ENCODE assay signal across 7 mouse cellular contexts in genomic region chr11:76945386-76946202, GRCm38 (mm10). TPM values are rescaled to one million over a fixed set of nuclear protein-coding genes. Genes with fewer than 3 reads are reported as not detected.
DNase-seq lines count a peak whose midpoint lies in the region; ATAC-seq lines count a peak whose summit lies in the region.

No protein-coding gene starts in this region.

- H3K4me2 ChIP-seq in intestine, embryonic 16.5 days (ENCODE audit: low read depth, low read length): peak overlapping the region; percentile 89
- H3K4me2 ChIP-seq in midbrain, embryonic 11.5 days: peak overlapping the region; percentile 75

- no peaks in the 10 kb centered on the region for H3K36me3 ChIP-seq in intestine, embryonic 16.5 days (ENCODE audit: control insufficient read depth, insufficient read depth, low read length)
- no peaks in the 10 kb centered on the region for H3K36me3 ChIP-seq in midbrain, embryonic 11.5 days (ENCODE audit: control insufficient read depth, insufficient read depth, low read length)

- under 1% methylated on average over 58 of the region's 58 CpGs for whole genome bisulfite sequencing in intestine, embryonic 16.5 days
- WGBS in midbrain, embryonic 11.5 days: under 1% methylated on average over 58 of the region's 58 CpGs

- H3K4me3 ChIP-seq in intestine, embryonic 16.5 days (ENCODE audit: low read length): peak overlapping the region; percentile 85
- peak overlapping the region; percentile 96 for H3K4me3 ChIP-seq in midbrain, embryonic 11.5 days (ENCODE audit: low read depth, low read length)

- H3K27me3 ChIP-seq in intestine, embryonic 16.5 days (replicated peaks; ENCODE audit: control insufficient read depth, insufficient read depth, low read length): no peaks in the 10 kb centered on the region
- no peaks in the 10 kb centered on the region for H3K27me3 ChIP-seq in midbrain, embryonic 11.5 days (ENCODE audit: control insufficient read depth, insufficient read depth, low read length)

- DNase-seq in adrenal gland, adult 18-20 months (ENCODE audit: low spot score in 2 of 2): peak; percentile 96
- DNase-seq in embryo, embryonic 11 days: peak; percentile 95
- peak; percentile 91 to 92 for DNase-seq in gastrocnemius, postnatal 36 days
- DNase-seq in left cerebral cortex, postnatal 36 days (ENCODE audit: low spot score in 2 of 2): peak; percentile 93
- DNase-seq in midbrain, embryonic 11.5 days (ENCODE audit: low spot score, missing footprints): peak; percentile 99
- peak; percentile 75 for DNase-seq in skeletal muscle tissue, adult 2 months (ENCODE audit: low read depth, low spot score)

- peak; percentile 97 for ATAC-seq in intestine, embryonic 16.5 days
- ATAC-seq in midbrain, embryonic 11.5 days (ENCODE audit: low FRiP score): peak; percentile 95

- peaks cover 9% of the 10 kb centered on the region for H3K4me1 ChIP-seq in intestine, embryonic 16.5 days (ENCODE audit: control insufficient read depth, insufficient read depth, low read length)
- peaks cover 5% of the 10 kb centered on the region for H3K4me1 ChIP-seq in midbrain, embryonic 11.5 days (ENCODE audit: control insufficient read depth, insufficient read depth, low read length)

- peak overlapping the region; percentile 80 for H3K27ac ChIP-seq in intestine, embryonic 16.5 days (ENCODE audit: low read length)
- peak overlapping the region; percentile 51; the same call in 1 of the 2 replicates for H3K27ac ChIP-seq in midbrain, embryonic 11.5 days (ENCODE audit: low read depth, low read length)

- intact Hi-C loops in gastrocnemius, postnatal 36 days (cut with DNase I): no loop called here
- intact Hi-C loops in left cerebral cortex, postnatal 36 days (cut with DNase I): loop anchor here (5.0 kb wide), 1 partner anchor 98 kb away; the partner anchor contains the start of gene Cpd

- H3K9me3 ChIP-seq in intestine, embryonic 16.5 days (ENCODE audit: control insufficient read depth, low read length): no peaks in the 10 kb centered on the region
- H3K9me3 ChIP-seq in midbrain, embryonic 11.5 days (ENCODE audit: control insufficient read depth, low read length): no peaks in the 10 kb centered on the region

- peak overlapping the region; percentile 85 for H3K9ac ChIP-seq in intestine, embryonic 16.5 days (ENCODE audit: low read depth, low read length)
- peak overlapping the region; percentile 89 for H3K9ac ChIP-seq in midbrain, embryonic 11.5 days (ENCODE audit: low read length)

RNA-seq across cellular contexts. Expression of gene Blmh, which starts 21.0 kb away (rescaled TPM):
- total RNA-seq in adrenal gland, adult 18-20 months (2021): 10 to 100 TPM; 40.3 to 47.8 TPM
- total RNA-seq in gastrocnemius, postnatal 36 days (2021): 10 to 100 TPM; 29.6 to 33.0 TPM
- polyA plus RNA-seq in intestine, embryonic 16.5 days (2015; fragmentation: Nextera tagmentation; extraction: Ambion mirVana): 113 and 119 TPM in 2 replicates
- 10 to 100 TPM; 58.9 to 60.3 TPM for total RNA-seq in left cerebral cortex, postnatal 36 days (2021)
- polyA plus RNA-seq in midbrain, embryonic 11.5 days (2014; fragmentation: Nextera tagmentation; extraction: Ambion mirVana): 183 and 197 TPM in 2 replicates

RNA-seq across cellular contexts. Expression of gene Tmigd1, which starts 43.6 kb away (rescaled TPM):
- total RNA-seq in adrenal gland, adult 18-20 months (2021): under 1 TPM; 0.29 to 0.83 TPM
- total RNA-seq in gastrocnemius, postnatal 36 days (2021): under 1 TPM in 1 of 2 experiments, not detected in 1; 0.41 TPM
- 2.7 and 6.9 TPM in 2 replicates for polyA plus RNA-seq in intestine, embryonic 16.5 days (2015; fragmentation: Nextera tagmentation; extraction: Ambion mirVana)
- not detected for total RNA-seq in left cerebral cortex, postnatal 36 days (2021)
- not detected in 2 replicates for polyA plus RNA-seq in midbrain, embryonic 11.5 days (2014; fragmentation: Nextera tagmentation; extraction: Ambion mirVana)

RNA-seq across cellular contexts. Expression of gene Slc6a4, which starts 52.8 kb away (rescaled TPM):
- total RNA-seq in adrenal gland, adult 18-20 months (2021): 10 to 100 TPM; 40.7 to 45.6 TPM
- total RNA-seq in gastrocnemius, postnatal 36 days (2021): under 1 TPM; 0.15 to 0.31 TPM
- polyA plus RNA-seq in intestine, embryonic 16.5 days (2015; fragmentation: Nextera tagmentation; extraction: Ambion mirVana): 24.4 and 28.3 TPM in 2 replicates
- total RNA-seq in left cerebral cortex, postnatal 36 days (2021): under 1 TPM in 1 of 2 experiments, not detected in 1; 0.20 TPM
- 0.57 TPM in 2 replicates for polyA plus RNA-seq in midbrain, embryonic 11.5 days (2014; fragmentation: Nextera tagmentation; extraction: Ambion mirVana)

Comparison
In these comparisons a context has a peak if more than half of its experiments do, and no peak if none do; other contexts are left out.
1. Peak in every context shown above with its lines: DNase-seq, ATAC-seq, H3K4me3 ChIP-seq and H3K27ac ChIP-seq.
2. RNA of gene Slc6a4, which starts 52.8 kb away (total RNA-seq): 40.7 to 45.6 TPM in adrenal gland, adult 18-20 months; 0.15 to 0.31 TPM in gastrocnemius, postnatal 36 days and 0.20 TPM in left cerebral cortex, postnatal 36 days; every median in the first group is over 10 times any median in the second.